Comparison of ENCODE assay signal across 15 mouse cellular contexts in genomic region chr10:38364876-38365275, GRCm38 (mm10).
DNase-seq lines count a peak whose midpoint lies in the region; TF ChIP-seq lines count a peak whose summit lies in the region.
"Had no signal": no experiment of that assay in that cellular context is flagged by ENCODE, and none has a peak within 500 bp of the region (broad histone marks: within the 10 kb centered on the region; RNA-seq: fewer than 3 reads in every experiment).

No protein-coding gene starts in this region.

- no peak for TF ChIP-seq CTCF in brain, embryonic 14.5 days (IDR thresholded peaks at IDR 0.05; ENCODE audit: borderline replicate concordance, extremely low read depth, insufficient read depth, insufficient read length)

- peak; percentile 20 to 59 for DNase-seq in cerebellum, postnatal 14 days
- no peak for DNase-seq in cerebellum, adult 9-10 months
- peak; percentile 38 for DNase-seq in left cerebral cortex, postnatal 4 days
- no peak for DNase-seq in left cerebral cortex, postnatal 25 days (ENCODE audit: low spot score in 2 of 2)
- DNase-seq in NIH3T3 (ENCODE audit: low read depth): peak; percentile 12
- peak; percentile 39 for DNase-seq in brain, embryonic 14.5 days (ENCODE audit: low read depth)
- DNase-seq in spleen, postnatal 4 days (ENCODE audit: low spot score in 2 of 2): no peak
- DNase-seq: adrenal gland, adult 8-10 months; adrenal gland, postnatal 14 days; adrenal gland, postnatal 36 days; cerebellum, adult 11 months; cerebellum, adult 18-20 months; cerebellum, adult 9-11 months; cerebellum, postnatal 36 days; embryo, embryonic 11 days had no signal

- intact Hi-C loops in left cerebral cortex, postnatal 4 days (cut with DNase I): no loop called here
- intact Hi-C loops in left cerebral cortex, postnatal 25 days (cut with DNase I): no loop called here

- no peak for TF ChIP-seq POLR2A in brain, embryonic 14.5 days (IDR thresholded peaks at IDR 0.05; ENCODE audit: borderline replicate concordance, extremely low read depth, insufficient read depth, insufficient read length, poor library complexity, severe bottlenecking)

Comparison
In these comparisons a context has a peak if more than half of its experiments do, and no peak if none do; other contexts are left out.
1. DNase-seq: peak in cerebellum, postnatal 14 days (2 of 2), left cerebral cortex, postnatal 4 days (single experiment), NIH3T3 (single experiment) and brain, embryonic 14.5 days (single experiment); none in cerebellum, adult 9-10 months (single experiment), left cerebral cortex, postnatal 25 days (0 of 2) and spleen, postnatal 4 days (0 of 2).